Mouse (Mus musculus): Measurements from ENCODE around the gene Actn2. TPM values are rescaled to one million over a fixed set of nuclear protein-coding genes. Genes with fewer than 3 reads are reported as not detected.
A peak's percentile ranks its signal among the peaks of the same experiment; 100 is the strongest.

The Actn2 gene
- polyA plus RNA-seq, 1 experiment from 2014 or later = 1.5 TPM

GRCm38 (mm10) chr13:12309446-12309845 is 31.1 kb downstream of the Actn2 start:
- WGBS = 85% methylated on average over 3 of the region's 3 CpGs
- 0 out of 2 replicates have a peak overlapping the region, but pooled peaks have one; percentile 24 for H3K27ac ChIP-seq (replicated peaks)
- H3K9me3 ChIP-seq = no peaks in the 10 kb centered on the region
- no peak for DNase-seq (ENCODE audit: low spot score)
- peaks cover 22% of the 10 kb centered on the region for H3K4me1 ChIP-seq
- H3K27me3 ChIP-seq (replicated peaks; ENCODE audit: low read depth, poor library complexity, severe bottlenecking) = no peaks in the 10 kb centered on the region
- no peaks in the 10 kb centered on the region for H3K36me3 ChIP-seq (replicated peaks)
- H3K4me3 ChIP-seq = no peak overlapping the region

DNA sequence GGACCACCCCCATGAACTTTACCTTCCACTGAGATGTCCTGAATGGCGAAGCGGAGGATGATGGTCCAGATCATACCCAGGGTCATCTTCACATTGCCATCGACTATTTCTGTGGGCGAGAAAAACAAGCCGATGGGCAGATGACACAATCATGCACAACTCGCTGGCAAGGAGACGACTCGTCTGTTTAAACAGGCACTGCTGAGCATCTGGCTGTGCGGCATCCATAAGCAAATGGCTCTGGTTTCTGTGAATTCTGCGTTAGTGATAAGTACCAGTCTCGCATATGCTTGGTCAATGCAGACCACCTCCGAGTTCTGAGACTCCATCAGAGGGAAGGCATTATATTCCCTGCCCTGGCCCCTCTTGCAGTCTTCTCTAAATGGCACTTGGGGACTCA is 31.7 kb downstream of the Actn2 start:
- no peak overlapping the region for H3K27ac ChIP-seq (replicated peaks)
- WGBS = 86% methylated on average over 12 of the region's 12 CpGs

GRCm38 (mm10) chr13:12308473-12308872 is 32.1 kb downstream of the Actn2 start:
- no peak overlapping the region; the same call in 1 of the 2 replicates for H3K27ac ChIP-seq (replicated peaks)
- no peaks in the 10 kb centered on the region for H3K36me3 ChIP-seq (replicated peaks)
- 85% methylated on average over 8 of the region's 8 CpGs for WGBS
- no peaks in the 10 kb centered on the region for H3K27me3 ChIP-seq (replicated peaks; ENCODE audit: low read depth, poor library complexity, severe bottlenecking)
- peaks cover 22% of the 10 kb centered on the region for H3K4me1 ChIP-seq
- H3K4me3 ChIP-seq = no peak overlapping the region
- H3K9me3 ChIP-seq = no peaks in the 10 kb centered on the region
- no peak for DNase-seq (ENCODE audit: low spot score)

More for the DNA sequence above, 31.7 kb downstream of the Actn2 start:
- H3K36me3 ChIP-seq (replicated peaks) = no peaks in the 10 kb centered on the region
- peaks cover 22% of the 10 kb centered on the region for H3K4me1 ChIP-seq
- DNase-seq (ENCODE audit: low spot score) = no peak
- no peak overlapping the region for H3K4me3 ChIP-seq
- H3K27me3 ChIP-seq (replicated peaks; ENCODE audit: low read depth, poor library complexity, severe bottlenecking) = no peaks in the 10 kb centered on the region
- H3K9me3 ChIP-seq = no peaks in the 10 kb centered on the region

DNA sequence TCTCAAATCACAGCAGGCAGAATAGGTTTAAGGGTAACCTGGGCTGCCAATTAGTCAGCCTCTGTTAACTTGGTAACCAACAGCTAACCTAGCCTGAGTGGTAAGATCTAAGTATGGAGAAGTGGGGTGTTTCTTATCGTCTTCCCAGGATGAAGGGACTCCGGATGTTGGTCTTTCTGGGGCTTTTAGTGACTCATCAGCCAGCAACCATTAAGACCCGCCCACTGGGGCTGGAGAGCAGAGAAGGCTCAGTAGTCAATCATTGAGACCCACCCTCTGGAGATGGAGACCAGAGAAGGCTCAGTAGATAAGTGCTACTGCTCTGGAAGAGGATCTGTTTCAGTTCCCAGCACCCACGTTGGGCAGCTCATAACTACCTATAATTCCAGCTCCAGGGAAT is 33.3 kb downstream of the Actn2 start:
- no peak for DNase-seq (ENCODE audit: low spot score)
- Histone ChIP-seq H3K36me3 (replicated peaks) (no peaks in the 10 kb centered on the region), H3K27me3 (replicated peaks; ENCODE audit: low read depth, poor library complexity, severe bottlenecking) (no peaks in the 10 kb centered on the region), H3K9me3 (no peaks in the 10 kb centered on the region), H3K27ac (replicated peaks) (no peak overlapping the region), H3K4me1 (peaks cover 22% of the 10 kb centered on the region), H3K4me3 (no peak overlapping the region)
- 81% methylated on average over 4 of the region's 4 CpGs for WGBS

DNA sequence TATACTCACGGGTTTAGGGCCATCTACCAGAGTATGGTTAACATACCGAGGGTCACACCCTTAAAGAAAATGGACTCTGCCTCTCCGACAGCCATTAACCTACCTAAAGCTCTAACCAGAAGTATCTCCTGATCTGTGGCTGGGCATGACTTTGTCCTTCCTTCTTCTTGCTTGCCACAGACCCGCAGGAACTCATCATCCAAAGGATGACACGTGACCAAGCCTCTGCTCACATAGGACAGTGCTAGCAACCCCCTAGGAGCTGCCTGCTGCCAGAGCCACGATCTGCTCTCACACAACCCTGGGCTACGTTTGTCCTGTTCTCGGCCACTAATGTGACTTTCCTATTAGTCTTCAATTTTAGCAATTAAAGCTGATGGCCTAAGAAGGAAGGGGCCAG is 35.0 kb downstream of the Actn2 start:
- Histone ChIP-seq H3K4me3 (no peak overlapping the region), H3K27me3 (replicated peaks; ENCODE audit: low read depth, poor library complexity, severe bottlenecking) (no peaks in the 10 kb centered on the region), H3K9me3 (no peaks in the 10 kb centered on the region), H3K4me1 (peaks cover 22% of the 10 kb centered on the region), H3K27ac (replicated peaks) (no peak overlapping the region), H3K36me3 (replicated peaks) (no peaks in the 10 kb centered on the region)
- no peak for DNase-seq (ENCODE audit: low spot score)
- 87% methylated on average over 8 of the region's 8 CpGs for WGBS

DNA sequence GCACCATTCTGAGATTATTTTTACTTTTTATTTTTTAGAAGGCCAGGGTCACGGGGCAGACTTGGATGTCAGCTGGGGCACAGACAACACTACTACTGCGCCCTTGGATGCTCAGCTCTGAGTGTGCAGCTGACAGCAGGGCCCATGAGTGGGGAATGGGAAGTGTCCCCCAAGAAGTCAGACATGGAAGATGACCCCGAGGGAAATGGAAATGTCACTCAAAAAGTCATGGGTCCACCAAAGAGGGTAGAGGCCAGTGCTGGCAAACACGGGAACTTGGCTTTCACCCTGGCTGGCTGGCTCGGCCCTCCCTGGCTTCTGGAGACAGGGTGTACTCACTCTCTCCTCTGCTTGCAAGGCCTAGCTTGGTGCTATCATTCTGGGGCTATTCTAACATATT is 35.6 kb downstream of the Actn2 start:
- DNase-seq (ENCODE audit: low spot score) = no peak
- Histone ChIP-seq H3K4me1 (peaks cover 22% of the 10 kb centered on the region), H3K27ac (replicated peaks) (no peak overlapping the region), H3K27me3 (replicated peaks; ENCODE audit: low read depth, poor library complexity, severe bottlenecking) (no peaks in the 10 kb centered on the region), H3K36me3 (replicated peaks) (no peaks in the 10 kb centered on the region), H3K4me3 (no peak overlapping the region), H3K9me3 (no peaks in the 10 kb centered on the region)
- WGBS = 87% methylated on average over 5 of the region's 5 CpGs

DNA sequence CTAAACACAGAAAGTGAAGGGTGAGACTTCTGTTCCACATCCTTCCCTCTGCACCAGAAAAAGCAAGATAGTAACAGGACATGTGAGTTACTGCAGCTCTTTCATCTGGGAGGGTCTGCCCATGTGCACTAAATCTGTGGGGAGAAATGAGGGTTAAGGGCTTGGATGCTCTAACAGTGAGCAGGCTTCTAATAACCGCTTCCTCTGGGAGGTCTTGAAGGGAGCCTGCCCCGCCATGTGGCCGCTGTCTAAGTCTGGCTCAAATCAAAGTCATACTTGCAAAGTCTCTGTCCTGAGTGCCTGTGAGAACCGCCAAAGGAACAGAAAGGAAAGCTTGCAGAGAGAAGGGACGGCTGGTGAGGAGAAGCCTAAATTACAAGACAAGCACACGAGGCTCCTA is 42.8 kb downstream of the Actn2 start:
- DNase-seq (ENCODE audit: low spot score) = peak; percentile 14
- H3K27me3 ChIP-seq (replicated peaks; ENCODE audit: low read depth, poor library complexity, severe bottlenecking) = no peaks in the 10 kb centered on the region
- WGBS = 79% methylated on average over 6 of the region's 6 CpGs
- H3K4me3 ChIP-seq = no peak overlapping the region
- no peaks in the 10 kb centered on the region for H3K36me3 ChIP-seq (replicated peaks)
- H3K4me1 ChIP-seq = peaks cover 5% of the 10 kb centered on the region; the same call in 1 of the 2 replicates
- no peaks in the 10 kb centered on the region for H3K9me3 ChIP-seq
- no peak overlapping the region for H3K27ac ChIP-seq (replicated peaks)

- DNase-seq (ENCODE audit: low spot score) = no peak
- WGBS = 84% methylated on average over 3 of the region's 3 CpGs
- Histone ChIP-seq H3K27me3 (replicated peaks; ENCODE audit: low read depth, poor library complexity, severe bottlenecking) (no peaks in the 10 kb centered on the region), H3K4me1 (peaks cover 5% of the 10 kb centered on the region; the same call in 1 of the 2 replicates), H3K9me3 (no peaks in the 10 kb centered on the region), H3K4me3 (no peak overlapping the region), H3K27ac (replicated peaks) (no peak overlapping the region), H3K36me3 (replicated peaks) (no peaks in the 10 kb centered on the region)
Measured at GRCm38 (mm10) chr13:12296701-12297100, 43.9 kb downstream of the Actn2 start.

- Histone ChIP-seq H3K4me1 (peaks cover 5% of the 10 kb centered on the region; the same call in 1 of the 2 replicates), H3K27me3 (replicated peaks; ENCODE audit: low read depth, poor library complexity, severe bottlenecking) (no peaks in the 10 kb centered on the region), H3K4me3 (no peak overlapping the region), H3K9me3 (no peaks in the 10 kb centered on the region), H3K36me3 (replicated peaks) (no peaks in the 10 kb centered on the region), H3K27ac (replicated peaks) (peak overlapping the region; percentile 30; the same call in 1 of the 2 replicates)
- WGBS = 72% methylated on average over 7 of the region's 7 CpGs
- DNase-seq (ENCODE audit: low spot score) = peak; percentile 45
Measured at GRCm38 (mm10) chr13:12293810-12294209, 46.8 kb downstream of the Actn2 start.

DNA sequence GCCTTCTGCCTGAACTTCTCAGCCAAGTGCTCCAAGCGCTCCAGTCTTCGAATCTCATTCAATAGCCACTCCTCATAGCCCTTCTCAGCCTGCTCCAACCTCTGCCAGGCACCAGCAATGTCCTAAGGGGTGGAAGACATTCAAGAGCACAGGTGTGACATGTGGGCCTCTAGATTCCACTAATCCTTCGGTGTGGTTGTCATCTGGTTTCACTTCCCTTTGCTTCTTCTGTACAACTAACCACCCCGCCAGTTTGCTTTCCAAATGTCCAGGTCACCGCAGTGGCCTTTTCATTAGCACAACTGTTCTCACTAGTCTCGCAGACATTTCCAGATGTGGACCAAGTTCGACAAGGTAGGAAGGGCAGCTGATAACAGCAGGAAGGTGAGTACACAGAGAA is 49.9 kb downstream of the Actn2 start:
- Histone ChIP-seq H3K9me3 (no peaks in the 10 kb centered on the region), H3K27me3 (replicated peaks; ENCODE audit: low read depth, poor library complexity, severe bottlenecking) (no peaks in the 10 kb centered on the region), H3K36me3 (replicated peaks) (no peaks in the 10 kb centered on the region), H3K4me3 (no peak overlapping the region), H3K4me1 (peaks cover 5% of the 10 kb centered on the region; the same call in 1 of the 2 replicates), H3K27ac (replicated peaks) (no peak overlapping the region)
- no peak for DNase-seq (ENCODE audit: low spot score)
- WGBS = 87% methylated on average over 7 of the region's 7 CpGs

GRCm38 (mm10) chr13:12284528-12284927 is 56.0 kb downstream of the Actn2 start:
- Histone ChIP-seq H3K27me3 (replicated peaks; ENCODE audit: low read depth, poor library complexity, severe bottlenecking) (no peaks in the 10 kb centered on the region), H3K9me3 (no peaks in the 10 kb centered on the region), H3K27ac (replicated peaks) (no peak overlapping the region), H3K36me3 (replicated peaks) (no peaks in the 10 kb centered on the region), H3K4me1 (no peaks in the 10 kb centered on the region), H3K4me3 (no peak overlapping the region)
- no peak for DNase-seq (ENCODE audit: low spot score)
- 91% methylated on average over 11 of the region's 11 CpGs for WGBS

DNA sequence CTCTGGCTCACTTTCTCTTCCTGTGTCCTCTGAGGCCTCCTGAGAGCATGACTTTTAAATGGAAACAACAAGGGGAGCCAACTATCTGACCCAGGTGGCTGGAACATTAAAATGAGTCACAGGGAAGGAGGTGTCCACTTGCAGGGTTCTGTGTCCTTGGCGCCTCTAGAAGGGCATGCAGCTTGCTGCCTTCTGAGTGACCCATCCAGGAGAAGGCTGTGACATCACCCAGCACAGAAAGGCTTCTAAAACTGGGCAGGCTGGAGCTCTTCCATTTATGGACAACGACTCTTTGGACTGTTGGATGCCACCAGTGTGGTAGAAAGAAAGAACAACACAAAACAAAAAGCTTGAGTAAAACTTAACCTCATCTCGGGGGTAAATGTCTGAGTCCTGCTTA is 56.7 kb downstream of the Actn2 start:
- no peak overlapping the region for H3K4me3 ChIP-seq
- no peaks in the 10 kb centered on the region for H3K9me3 ChIP-seq
- WGBS = 86% methylated on average over 3 of the region's 3 CpGs
- DNase-seq (ENCODE audit: low spot score) = no peak
- H3K27ac ChIP-seq (replicated peaks) = no peak overlapping the region
- no peaks in the 10 kb centered on the region for H3K4me1 ChIP-seq
- H3K36me3 ChIP-seq (replicated peaks) = no peaks in the 10 kb centered on the region
- H3K27me3 ChIP-seq (replicated peaks; ENCODE audit: low read depth, poor library complexity, severe bottlenecking) = no peaks in the 10 kb centered on the region

DNA sequence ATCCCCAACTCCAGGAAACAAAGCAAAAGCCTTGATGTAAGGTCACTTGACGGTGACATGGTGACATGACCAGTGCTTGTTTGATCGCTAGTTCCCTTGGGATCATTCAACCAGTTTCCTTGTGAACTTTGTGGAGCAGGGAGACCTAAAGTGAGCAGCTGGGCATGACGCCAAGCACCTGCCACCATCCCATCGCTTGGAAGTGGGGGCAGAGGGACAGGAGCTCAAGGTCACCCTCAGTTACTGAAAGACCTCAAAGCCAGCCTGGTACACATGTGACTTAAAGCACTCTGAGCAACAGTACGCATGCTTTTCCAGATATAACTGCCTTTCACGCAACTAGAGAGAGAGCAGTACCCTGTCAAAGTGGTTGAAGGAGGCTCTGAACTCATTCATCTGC is 65.8 kb downstream of the Actn2 start:
- no peak overlapping the region for H3K4me3 ChIP-seq
- WGBS = 80% methylated on average over 6 of the region's 6 CpGs
- no peak for DNase-seq (ENCODE audit: low spot score)
- no peaks in the 10 kb centered on the region for H3K4me1 ChIP-seq
- H3K36me3 ChIP-seq (replicated peaks) = no peaks in the 10 kb centered on the region
- no peaks in the 10 kb centered on the region for H3K9me3 ChIP-seq
- no peaks in the 10 kb centered on the region for H3K27me3 ChIP-seq (replicated peaks; ENCODE audit: low read depth, poor library complexity, severe bottlenecking)
- H3K27ac ChIP-seq (replicated peaks) = no peak overlapping the region

DNA sequence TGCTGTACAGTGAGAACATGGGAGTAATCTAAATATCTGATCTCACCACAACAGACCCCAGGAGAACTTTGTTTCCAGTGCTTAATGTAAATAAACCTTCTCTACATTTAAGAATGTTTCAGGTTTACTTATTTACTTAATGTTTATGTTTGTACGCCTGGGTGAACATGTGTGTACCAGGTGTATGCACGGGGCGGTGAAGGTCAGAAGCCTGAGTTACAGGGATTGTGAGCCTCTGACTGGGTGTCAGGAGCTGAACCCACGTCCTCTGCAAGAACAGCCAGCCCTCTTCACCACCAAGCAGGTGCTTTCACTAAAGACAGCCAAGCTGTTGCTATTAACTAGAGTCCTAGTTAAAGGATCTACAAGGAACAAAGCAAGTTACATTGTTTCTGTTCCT is 66.3 kb downstream of the Actn2 start:
- H3K4me3 ChIP-seq = no peak overlapping the region
- H3K4me1 ChIP-seq = no peaks in the 10 kb centered on the region
- no peaks in the 10 kb centered on the region for H3K9me3 ChIP-seq
- H3K27ac ChIP-seq (replicated peaks) = no peak overlapping the region
- no peaks in the 10 kb centered on the region for H3K36me3 ChIP-seq (replicated peaks)
- DNase-seq (ENCODE audit: low spot score) = no peak
- no peaks in the 10 kb centered on the region for H3K27me3 ChIP-seq (replicated peaks; ENCODE audit: low read depth, poor library complexity, severe bottlenecking)
- 84% methylated on average over 4 of the region's 4 CpGs for WGBS
